Mouse (Mus musculus) embryo, embryonic 11 days (tissue): ENCODE results near the gene Camta1.

Experiments
- DNase-seq: peaks from one replicate; pipeline ENCODE4 v3.0.0-alpha.2; 2015

The Camta1 gene

GRCm38 (mm10) chr4:151303931-151304330, 557.7 kb downstream of the Camta1 start:
- DNase-seq: no peak

GRCm38 (mm10) chr4:151303436-151303835, 558.2 kb downstream of the Camta1 start:
- no peak for DNase-seq

- DNase-seq: peak; percentile 74
These were observed 559.2 kb downstream of the Camta1 start for GRCm38 (mm10) chr4:151302195-151303126.

GRCm38 (mm10) chr4:151301337-151301736, 560.3 kb downstream of the Camta1 start:
- DNase-seq: no peak

GRCm38 (mm10) chr4:151300706-151301105, 561.0 kb downstream of the Camta1 start:
- DNase-seq: no peak

- DNase-seq: no peak
These were observed 566.0 kb downstream of the Camta1 start for GRCm38 (mm10) chr4:151295515-151296203.

GRCm38 (mm10) chr4:151288893-151289585, 572.6 kb downstream of the Camta1 start:
- DNase-seq: peak; percentile 69

GRCm38 (mm10) chr4:151285905-151286445, 575.7 kb downstream of the Camta1 start:
- DNase-seq: no peak

GRCm38 (mm10) chr4:151285432-151285831, 576.2 kb downstream of the Camta1 start:
- no peak for DNase-seq

GRCm38 (mm10) chr4:151283092-151283741, 578.5 kb downstream of the Camta1 start:
- DNase-seq: peak; percentile 70

- no peak for DNase-seq
These were observed 579.6 kb downstream of the Camta1 start for GRCm38 (mm10) chr4:151282103-151282502.

- DNase-seq: no peak
These were observed 586.4 kb downstream of the Camta1 start for GRCm38 (mm10) chr4:151275292-151275691.

GRCm38 (mm10) chr4:151263786-151264414, 597.8 kb downstream of the Camta1 start:
- no peak for DNase-seq

- DNase-seq: no peak
These were observed 598.6 kb downstream of the Camta1 start for GRCm38 (mm10) chr4:151263052-151263451.

- DNase-seq: no peak
These were observed 605.1 kb downstream of the Camta1 start for GRCm38 (mm10) chr4:151256622-151257021.

GRCm38 (mm10) chr4:151250824-151251223, 610.9 kb downstream of the Camta1 start:
- no peak for DNase-seq

- peak; percentile 44 for DNase-seq
These were observed 616.4 kb downstream of the Camta1 start for GRCm38 (mm10) chr4:151245068-151245797.

GRCm38 (mm10) chr4:151243445-151243844, 618.2 kb downstream of the Camta1 start:
- DNase-seq: no peak

- no peak for DNase-seq
These were observed 618.9 kb downstream of the Camta1 start for GRCm38 (mm10) chr4:151242751-151243150.

GRCm38 (mm10) chr4:151240465-151240864, 621.2 kb downstream of the Camta1 start:
- DNase-seq: no peak
